Mouse (Mus musculus): ENCODE data around the gene 4930467E23Rik. TPM values are rescaled to one million over a fixed set of nuclear protein-coding genes. Genes with fewer than 3 reads are reported as not detected.
A peak's percentile ranks its signal among the peaks of the same experiment; 100 is the strongest.
"Not testable (repeated sequence)": the region's sequence is repeated elsewhere in the genome, so short reads cannot be mapped to it uniquely, and the experiment has no call there.

The 4930467E23Rik gene
- 1 to 10 TPM in 1 of 2 experiments, under 1 TPM in 1; 0.95 to 1.1 TPM for total RNA-seq (2021)
- long read RNA-seq, experiment 1, result 0 reads
- long read RNA-seq, experiment 2, result 0 reads

- DNase-seq (ENCODE audit: low spot score in 2 of 2); H3K4me3 ChIP-seq; H3K27ac ChIP-seq: not testable (repeated sequence)
Observed at GRCm38 (mm10) chr8:19729276-19729675, at the start of gene 4930467E23Rik. Gene 4930467E23Rik (plus strand): TSS chr8:19729576.

DNA sequence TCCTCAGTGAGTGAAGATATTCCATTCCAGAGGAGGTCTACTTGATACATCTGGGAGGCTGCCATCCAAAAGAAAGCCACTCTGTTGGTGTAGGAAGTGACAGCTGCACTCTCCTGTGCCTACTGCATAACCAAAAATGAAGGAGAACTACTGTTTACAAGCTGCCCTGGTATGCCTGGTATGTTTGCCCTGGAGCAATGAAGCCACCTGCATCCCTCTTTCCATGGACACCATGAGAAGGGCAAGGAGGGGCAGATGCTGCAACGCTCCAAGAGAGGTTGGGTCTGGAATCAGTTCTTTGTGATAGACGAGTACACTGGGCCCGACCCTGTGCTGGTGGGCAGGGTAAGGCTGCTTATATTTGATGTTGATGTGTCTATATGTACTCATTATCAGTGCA lies 47.1 kb upstream of the 4930467E23Rik start:
- not testable (repeated sequence) for H3K27ac ChIP-seq; DNase-seq (ENCODE audit: low spot score in 2 of 2); H3K4me3 ChIP-seq

- not testable (repeated sequence) for DNase-seq (ENCODE audit: low spot score in 2 of 2)
Observed at GRCm38 (mm10) chr8:19685476-19685875, 43.9 kb upstream of the 4930467E23Rik start.

GRCm38 (mm10) chr8:19688802-19689525 lies 40.4 kb upstream of the 4930467E23Rik start:
- DNase-seq (ENCODE audit: low spot score in 2 of 2), result not testable (repeated sequence)

More at GRCm38 (mm10) chr8:19685476-19685875, 43.9 kb upstream of the 4930467E23Rik start:
- H3K4me3 ChIP-seq, H3K27ac ChIP-seq: not testable (repeated sequence)

GRCm38 (mm10) chr8:19689745-19690144 lies 39.6 kb upstream of the 4930467E23Rik start:
- H3K4me3 ChIP-seq; H3K27ac ChIP-seq; DNase-seq (ENCODE audit: low spot score in 2 of 2): not testable (repeated sequence)

More at GRCm38 (mm10) chr8:19688802-19689525, 40.4 kb upstream of the 4930467E23Rik start:
- not testable (repeated sequence) for H3K27ac ChIP-seq, H3K4me3 ChIP-seq

GRCm38 (mm10) chr8:19691421-19691820 lies 38.0 kb upstream of the 4930467E23Rik start:
- not testable (repeated sequence) for DNase-seq (ENCODE audit: low spot score in 2 of 2); H3K4me3 ChIP-seq; H3K27ac ChIP-seq

GRCm38 (mm10) chr8:19697497-19698077 lies 31.8 kb upstream of the 4930467E23Rik start:
- not testable (repeated sequence) for H3K27ac ChIP-seq; DNase-seq (ENCODE audit: low spot score in 2 of 2); H3K4me3 ChIP-seq

GRCm38 (mm10) chr8:19698123-19698522 lies 31.3 kb upstream of the 4930467E23Rik start:
- not testable (repeated sequence) for H3K27ac ChIP-seq; H3K4me3 ChIP-seq; DNase-seq (ENCODE audit: low spot score in 2 of 2)

DNA sequence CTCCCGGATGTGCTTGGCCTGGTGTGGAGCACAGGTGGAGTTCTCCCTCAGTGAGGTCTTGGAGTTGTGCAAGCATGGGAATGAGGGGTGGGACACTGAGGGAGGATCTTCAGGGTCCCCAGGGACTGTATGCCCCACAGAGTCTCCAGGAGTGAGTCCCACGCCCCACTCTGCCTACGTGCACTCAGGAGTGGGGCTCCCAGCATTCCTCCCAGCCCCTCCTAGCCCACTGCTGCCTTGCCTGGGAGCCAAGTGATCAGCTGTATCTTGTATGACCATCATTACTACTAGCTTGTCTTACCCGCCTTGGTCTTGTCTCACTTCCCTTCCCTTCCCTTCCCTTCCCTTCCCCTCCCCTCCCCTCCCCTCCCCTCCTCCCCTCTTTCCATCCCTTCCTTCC lies 30.7 kb upstream of the 4930467E23Rik start:
- not testable (repeated sequence) for H3K4me3 ChIP-seq, H3K27ac ChIP-seq
- DNase-seq (ENCODE audit: low spot score in 2 of 2), result peak; percentile 54 to 58

GRCm38 (mm10) chr8:19701326-19701725 lies 28.1 kb upstream of the 4930467E23Rik start:
- H3K4me3 ChIP-seq; H3K27ac ChIP-seq; DNase-seq (ENCODE audit: low spot score in 2 of 2): not testable (repeated sequence)

GRCm38 (mm10) chr8:19702276-19702675 lies 27.1 kb upstream of the 4930467E23Rik start:
- not testable (repeated sequence) for H3K27ac ChIP-seq; DNase-seq (ENCODE audit: low spot score in 2 of 2); H3K4me3 ChIP-seq

DNA sequence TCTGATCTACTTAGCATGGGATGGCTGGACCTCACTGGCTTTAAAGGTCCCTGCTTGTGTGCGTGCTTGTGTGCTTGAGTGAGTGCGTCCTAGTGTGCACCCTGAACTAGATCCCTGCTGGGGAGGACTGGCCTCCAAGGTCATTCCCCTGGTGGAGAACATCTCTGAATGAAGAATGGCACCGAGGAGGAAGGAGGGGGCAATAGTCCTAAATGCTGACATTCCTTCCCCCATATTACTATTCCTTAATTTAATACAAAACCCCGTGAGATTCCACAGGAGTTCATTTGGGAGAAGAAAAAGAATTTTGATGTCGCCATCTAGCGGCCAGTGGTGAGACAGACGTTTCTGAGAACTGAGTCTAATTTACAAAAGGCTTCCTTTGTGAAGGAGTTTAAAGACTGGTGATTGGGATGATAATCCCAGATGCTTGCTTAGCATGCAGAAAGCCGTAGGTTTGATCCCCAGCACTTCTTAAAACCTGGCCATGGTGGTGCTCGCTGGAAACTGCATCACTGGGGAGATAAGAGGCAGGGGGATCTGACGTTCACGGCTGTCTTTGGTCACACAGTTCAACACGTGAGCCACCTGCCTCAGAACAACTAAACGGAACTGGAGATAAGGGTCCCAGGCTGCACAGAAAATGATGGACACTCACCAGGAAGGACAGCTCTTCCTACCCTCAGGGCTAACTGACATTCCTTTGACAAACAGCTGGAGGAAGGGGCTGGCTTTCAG lies 26.2 kb upstream of the 4930467E23Rik start:
- H3K4me3 ChIP-seq, H3K27ac ChIP-seq: not testable (repeated sequence)
- peak; percentile 72 for TF ChIP-seq CTCF (conservative IDR thresholded peaks at IDR 0.05)
- DNase-seq (ENCODE audit: low spot score in 2 of 2), result peak; percentile 91 to 96

DNA sequence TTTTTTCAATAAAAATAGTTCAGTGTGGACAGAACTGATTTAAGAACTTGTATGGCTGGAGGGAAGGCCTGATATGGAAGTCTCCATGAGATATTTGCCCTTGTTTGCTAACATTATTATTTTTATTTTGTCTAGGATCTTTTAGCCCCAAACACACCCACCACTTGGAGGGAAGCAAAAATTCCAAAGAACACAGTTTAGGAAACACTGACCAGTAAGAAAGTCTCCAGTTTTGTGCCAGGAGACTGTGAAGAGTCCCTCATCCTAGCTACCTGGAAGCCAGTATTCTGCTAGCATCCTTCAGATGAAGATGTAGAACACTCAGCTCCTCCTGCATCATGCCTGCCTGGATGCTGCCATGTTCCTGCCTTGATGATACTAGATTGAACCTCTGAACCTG lies 25.5 kb upstream of the 4930467E23Rik start:
- DNase-seq (ENCODE audit: low spot score in 2 of 2); H3K27ac ChIP-seq; H3K4me3 ChIP-seq: not testable (repeated sequence)
